Mouse (Mus musculus) thymus, postnatal 0 days (tissue): ENCODE measurements at regions not wholly inside any gene's neighbourhood (a gene's known extent, or its start where the extent isn't known, plus 50 kb on each side); places are given as distances from the start of the nearest gene placed in this dataset.

Experiments used
- DNase-seq: peaks from one replicate; pipeline ENCODE4 v3.0.0-alpha.2; 2015; ENCODE audit warnings: low spot score

DNA sequence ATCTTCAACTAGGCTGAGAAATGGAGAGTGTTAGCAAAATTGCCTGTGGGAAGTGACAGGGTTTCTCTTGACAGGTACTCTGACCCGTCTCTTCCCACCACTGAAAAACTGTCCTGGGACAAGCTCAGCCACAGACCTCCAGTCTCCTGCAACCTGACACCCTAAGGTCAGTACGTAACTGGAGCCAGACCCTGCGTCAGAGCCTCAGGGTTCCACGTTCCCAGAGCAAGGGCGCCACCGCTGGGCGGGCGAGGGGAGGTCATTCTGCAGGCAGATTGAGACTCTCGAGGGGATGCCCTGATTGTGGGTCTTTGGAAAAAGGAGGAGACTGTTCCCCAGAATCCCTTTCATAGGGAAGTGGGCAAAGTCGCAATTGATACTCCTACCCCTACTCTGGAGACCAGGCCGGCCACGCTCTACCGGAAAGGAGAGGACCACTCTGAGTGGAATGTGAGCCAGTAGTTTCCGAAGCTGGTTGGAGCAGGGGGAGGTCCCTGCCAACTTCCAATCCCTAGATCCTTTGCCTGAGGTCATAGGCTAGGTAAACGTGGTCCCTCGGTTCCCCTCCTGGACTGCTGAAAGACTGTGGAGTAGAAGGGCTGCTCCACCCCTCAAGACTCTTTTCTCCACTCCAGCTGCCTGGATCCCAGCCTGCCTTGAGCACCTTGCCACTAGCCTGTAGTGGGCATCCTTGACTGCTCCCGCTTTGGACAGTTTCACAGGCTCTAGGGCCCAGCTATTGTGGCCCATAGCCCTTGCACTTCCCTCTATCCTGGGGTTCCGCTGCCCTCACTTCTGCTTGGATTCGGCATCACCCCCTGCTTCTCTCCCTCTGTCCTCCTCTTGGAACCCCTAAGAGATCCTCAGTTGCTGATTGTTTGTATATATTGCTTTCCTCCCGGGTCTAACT lies 61.0 kb upstream of the Lpcat1 start:
- no peak for DNase-seq

DNA sequence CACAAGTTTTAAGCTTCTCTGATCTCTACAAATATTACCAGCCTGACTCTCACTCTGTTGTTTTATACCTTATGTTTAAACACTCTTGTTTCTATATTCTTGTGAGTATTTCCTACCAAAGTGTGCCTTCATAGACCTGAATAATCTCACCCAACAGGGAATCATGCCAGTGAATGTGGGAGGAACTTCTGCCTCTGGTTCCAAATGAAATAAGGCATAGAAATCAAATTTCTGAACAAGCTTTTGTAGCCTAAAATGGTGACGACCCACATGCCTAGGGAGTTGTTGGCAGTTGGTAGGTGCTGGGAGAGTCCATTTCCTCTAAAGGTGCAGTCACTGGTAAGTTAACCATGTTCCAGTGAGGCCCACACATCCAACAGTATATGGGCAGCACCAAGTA lies 66.1 kb upstream of the Lpcat1 start:
- no peak for DNase-seq

DNA sequence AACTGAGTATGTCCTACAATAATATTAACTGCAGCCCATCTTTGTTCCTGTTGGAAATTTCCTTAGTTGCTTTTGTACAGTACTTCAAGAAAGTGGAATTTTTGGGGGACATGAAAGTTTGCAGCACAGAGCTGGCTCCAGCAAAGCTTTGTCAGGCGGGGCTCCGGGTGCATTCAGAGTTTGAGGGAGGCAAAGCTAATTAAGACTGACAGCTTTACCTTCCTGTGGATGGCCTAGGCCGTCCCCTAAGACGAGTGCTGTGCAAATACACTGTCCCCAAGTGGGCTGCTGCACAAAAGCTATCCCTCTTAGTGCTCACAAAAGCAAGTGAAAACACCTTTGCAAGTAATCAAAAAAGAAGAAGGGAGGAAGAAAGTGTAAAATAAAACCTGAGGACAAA lies 68.7 kb upstream of the Ndufs6 start:
- DNase-seq = no peak

DNA sequence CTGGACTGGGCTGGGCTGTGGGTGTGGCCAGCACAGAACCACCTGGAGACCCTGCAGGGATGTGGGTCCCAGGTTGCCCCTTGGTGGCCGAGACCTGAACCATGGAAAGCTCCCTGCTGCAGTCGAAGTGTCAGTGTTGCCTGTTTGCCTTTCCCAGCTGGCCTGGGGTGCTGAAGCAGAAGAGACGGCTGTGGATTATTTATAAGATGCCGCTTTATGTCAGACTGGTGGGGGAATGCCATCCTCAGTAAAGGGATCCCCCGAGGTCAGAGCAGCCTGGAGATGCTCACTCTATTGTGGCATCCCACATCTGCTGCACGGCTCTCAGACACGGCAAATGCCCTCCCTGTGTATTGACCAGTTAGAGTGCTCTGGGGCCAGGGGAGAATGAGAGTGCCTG lies 67.5 kb upstream of the Ndufs6 start:
- no peak for DNase-seq

DNA sequence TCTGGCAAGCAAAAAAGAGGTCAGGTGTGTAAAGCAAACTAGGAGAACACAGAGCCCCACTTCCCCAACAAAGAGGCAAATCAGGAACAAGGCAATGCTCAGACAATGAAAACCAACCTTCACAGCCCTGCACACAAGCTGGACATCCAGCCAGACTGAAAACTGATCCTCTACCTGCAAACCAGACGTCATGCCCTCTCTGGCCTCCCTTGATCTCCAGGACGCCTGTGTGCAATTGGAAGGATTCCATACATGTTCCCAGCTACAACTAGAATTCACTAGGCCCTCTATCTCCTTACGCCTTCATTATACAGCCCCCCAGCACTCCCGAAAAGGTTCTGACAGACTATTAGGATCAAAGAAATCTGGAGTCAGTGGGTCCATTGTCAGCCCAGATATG lies 60.7 kb upstream of the Ndufs6 start:
- DNase-seq = no peak

DNA sequence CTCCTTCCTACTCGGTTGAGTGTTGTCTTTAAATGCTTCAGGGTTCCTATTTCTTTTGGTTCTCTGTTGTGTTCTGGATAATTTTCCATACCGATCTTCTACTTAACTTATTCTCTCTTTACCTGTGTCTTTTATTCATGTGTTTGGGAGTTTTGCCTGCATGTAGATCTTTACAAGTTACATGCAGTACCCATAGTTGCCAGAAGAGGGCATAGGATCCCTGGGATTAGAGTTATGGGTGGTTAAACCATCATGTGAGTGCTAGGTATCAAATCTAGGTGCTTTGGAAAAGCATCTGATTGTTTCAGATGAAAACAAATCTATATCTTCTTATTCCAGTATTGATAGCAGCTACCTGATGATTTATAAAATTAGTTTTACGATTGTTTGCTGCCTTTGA lies 55.2 kb upstream of the Ndufs6 start:
- DNase-seq = peak; percentile 10
